Mouse (Mus musculus) MEL (cell line): Measurements from ENCODE around the gene Foxn1. TPM values are rescaled to one million over a fixed set of nuclear protein-coding genes. Genes with fewer than 3 reads are reported as not detected.

Experiments
- DNase-seq: peaks from one replicate; pipeline ENCODE4 v3.0.0; 2011; ENCODE audit warnings: low read depth, low spot score
- H3K27ac ChIP-seq: 2 replicates; pipeline ENCODE4 v1.5.1; 2012; ENCODE audit warnings: low read depth, mild to moderate bottlenecking, control low read depth, low read length, moderate library complexity; ENCODE audit not compliant: control insufficient read depth
- H3K27me3 ChIP-seq, 2 experiments: fragments of 150-350 bp in 1 of 2; sonication (generic) in 1 of 2; 2 replicates each; pipeline ENCODE4 v1.6.1; 2012; ENCODE audit warnings: low read length in 2 of 2, mild to moderate bottlenecking in 2 of 2, improper control_type of control experiment in 1 of 2, moderate library complexity in 1 of 2; ENCODE audit not compliant: insufficient read depth in 2 of 2, control insufficient read depth in 1 of 2
- H3K36me3 ChIP-seq, 2 experiments: 2 replicates each; pipeline ENCODE4 v1.6.1; 2012 to 2014; ENCODE audit warnings: low read length in 2 of 2, improper control_type of control experiment in 1 of 2, inconsistent platforms in 1 of 2, mild to moderate bottlenecking in 1 of 2; ENCODE audit not compliant: insufficient read depth in 2 of 2, control insufficient read depth in 1 of 2
- H3K4me1 ChIP-seq, 2 experiments: fragments of 150-350 bp in 1 of 2; sonication (generic) in 1 of 2; 2 replicates each; pipeline ENCODE4 v1.6.1; 2012; ENCODE audit warnings: low read length in 2 of 2, improper control_type of control experiment in 1 of 2, mild to moderate bottlenecking in 1 of 2; ENCODE audit not compliant: insufficient read depth in 2 of 2, control insufficient read depth in 1 of 2
- H3K4me3 ChIP-seq, 2 experiments: fragments of 150-350 bp in 1 of 2; sonication (generic) in 1 of 2; 2 replicates each; pipeline ENCODE4 v1.5.1; 2012; ENCODE audit warnings: low read depth in 2 of 2, low read length in 2 of 2, mild to moderate bottlenecking in 2 of 2, moderate library complexity in 2 of 2, control low read depth in 1 of 2, improper control_type of control experiment in 1 of 2; ENCODE audit not compliant: control insufficient read depth in 1 of 2, insufficient read depth in 1 of 2
- H3K79me2 ChIP-seq: 2 replicates; pipeline ENCODE4 v1.6.1; 2012; ENCODE audit warnings: mild to moderate bottlenecking, low read length, moderate library complexity; ENCODE audit not compliant: control insufficient read depth, poor library complexity, insufficient read depth
- H3K9ac ChIP-seq: 2 replicates; pipeline ENCODE4 v1.6.1; 2012; ENCODE audit warnings: low read depth, mild to moderate bottlenecking, control low read depth, low read length, moderate library complexity; ENCODE audit not compliant: control insufficient read depth, poor library complexity, severe bottlenecking
- H3K9me3 ChIP-seq: fragments of 150-350 bp; sonication (generic); replicated peaks from 2 replicates; pipeline ENCODE4 v1.6.1; 2012; ENCODE audit warnings: mild to moderate bottlenecking, low read length, improper control_type of control experiment, moderate library complexity; ENCODE audit not compliant: insufficient read depth
- CHD1 ChIP-seq: IDR thresholded peaks from 2 replicates; pipeline ENCODE4 v1.6.1; 2012; ENCODE audit warnings: low read depth, mild to moderate bottlenecking, inconsistent platforms, low read length, improper control_type of control experiment
- CTCF ChIP-seq, 3 experiments: IDR thresholded peaks in 2 of 3; conservative IDR thresholded peaks in 1 of 3; 2 replicates each; pipeline ENCODE4 v1.5.1; 2011 to 2012; ENCODE audit warnings: low read length in 3 of 3, low read depth in 2 of 3, mild to moderate bottlenecking in 2 of 3, improper control_type of control experiment in 1 of 3, inconsistent platforms in 1 of 3, mixed read lengths in 1 of 3, moderate library complexity in 1 of 3; ENCODE audit not compliant: control insufficient read depth in 1 of 3, insufficient read depth in 1 of 3, poor library complexity in 1 of 3, severe bottlenecking in 1 of 3
- EP300 ChIP-seq, 2 experiments: IDR thresholded peaks; 2 replicates each; pipeline ENCODE4 v1.6.1; 2011; ENCODE audit warnings: improper control_type of control experiment in 2 of 2, low read length in 2 of 2, low read depth in 1 of 2, mild to moderate bottlenecking in 1 of 2
- ETS1 ChIP-seq: IDR thresholded peaks from 2 replicates; pipeline ENCODE4 v1.6.1; 2012; ENCODE audit warnings: low read depth, mild to moderate bottlenecking, inconsistent platforms, low read length, improper control_type of control experiment, moderate library complexity
- GATA1 ChIP-seq: IDR thresholded peaks from 2 replicates; pipeline ENCODE4 v1.6.1; 2011; ENCODE audit warnings: low read depth, low read length, improper control_type of control experiment
- KAT2A ChIP-seq: conservative IDR thresholded peaks from 2 replicates; pipeline ENCODE4 v1.6.1; 2012; ENCODE audit warnings: low read depth, low read length, improper control_type of control experiment, inconsistent platforms
- MAX ChIP-seq: IDR thresholded peaks from 2 replicates; pipeline ENCODE4 v1.6.1; 2011; ENCODE audit warnings: low read length, improper control_type of control experiment
- NELFE ChIP-seq: IDR thresholded peaks from 2 replicates; pipeline ENCODE4 v1.6.1; 2011; ENCODE audit warnings: low read depth, low read length, improper control_type of control experiment
- RCOR1 ChIP-seq: IDR thresholded peaks from 2 replicates; pipeline ENCODE4 v1.6.1; 2012; ENCODE audit warnings: low read depth, mild to moderate bottlenecking, inconsistent platforms, low read length, improper control_type of control experiment
- SMC3 ChIP-seq: IDR thresholded peaks from 2 replicates; pipeline ENCODE4 v1.6.1; 2011; ENCODE audit warnings: low read depth, low read length, improper control_type of control experiment
- TCF12 ChIP-seq: IDR thresholded peaks from 2 replicates; pipeline ENCODE4 v1.6.1; 2014; ENCODE audit warnings: low read depth, mild to moderate bottlenecking, inconsistent platforms, low read length, improper control_type of control experiment, moderate library complexity
- USF1 ChIP-seq: IDR thresholded peaks from 2 replicates; pipeline ENCODE4 v1.6.1; 2014; ENCODE audit warnings: low read depth, mild to moderate bottlenecking, inconsistent platforms, low read length, improper control_type of control experiment, moderate library complexity
- USF2 ChIP-seq, 2 experiments: IDR thresholded peaks; 2 replicates each; pipeline ENCODE4 v1.6.1; 2011 to 2012; ENCODE audit warnings: improper control_type of control experiment in 2 of 2, low read length in 2 of 2, borderline replicate concordance in 1 of 2, inconsistent platforms in 1 of 2, low read depth in 1 of 2, mild to moderate bottlenecking in 1 of 2; ENCODE audit not compliant: insufficient read depth in 1 of 2
- ZKSCAN1 ChIP-seq: IDR thresholded peaks from 2 replicates; pipeline ENCODE4 v1.6.1; 2012; ENCODE audit warnings: low read depth, mild to moderate bottlenecking, inconsistent platforms, low read length, improper control_type of control experiment, moderate library complexity
- polyA plus RNA-seq, 2 experiments: library from polyadenylated mRNA; stranded (reverse) in 1 of 2; unstranded in 1 of 2; fragments of >175 nt in 1 of 2; fragments of >200 nt in 1 of 2; gene quantifications; 2 replicates each; pipeline versions ENCODE4 v1.2.1 to v1.2.4; 2012; ENCODE audit warnings: low replicate concordance in 2 of 2, low read depth in 1 of 2; ENCODE audit not compliant: insufficient read length in 2 of 2, insufficient read depth in 1 of 2, missing spikeins in 1 of 2
- total RNA-seq: library from RNA; depleted of rRNA; stranded (reverse); fragments of 300-350 nt; gene quantifications from 2 replicates; pipeline ENCODE4 v1.2.3, GENCODE M21; 2012

The Foxn1 gene
- total and polyA plus RNA-seq, 3 experiments, result not detected

DNA sequence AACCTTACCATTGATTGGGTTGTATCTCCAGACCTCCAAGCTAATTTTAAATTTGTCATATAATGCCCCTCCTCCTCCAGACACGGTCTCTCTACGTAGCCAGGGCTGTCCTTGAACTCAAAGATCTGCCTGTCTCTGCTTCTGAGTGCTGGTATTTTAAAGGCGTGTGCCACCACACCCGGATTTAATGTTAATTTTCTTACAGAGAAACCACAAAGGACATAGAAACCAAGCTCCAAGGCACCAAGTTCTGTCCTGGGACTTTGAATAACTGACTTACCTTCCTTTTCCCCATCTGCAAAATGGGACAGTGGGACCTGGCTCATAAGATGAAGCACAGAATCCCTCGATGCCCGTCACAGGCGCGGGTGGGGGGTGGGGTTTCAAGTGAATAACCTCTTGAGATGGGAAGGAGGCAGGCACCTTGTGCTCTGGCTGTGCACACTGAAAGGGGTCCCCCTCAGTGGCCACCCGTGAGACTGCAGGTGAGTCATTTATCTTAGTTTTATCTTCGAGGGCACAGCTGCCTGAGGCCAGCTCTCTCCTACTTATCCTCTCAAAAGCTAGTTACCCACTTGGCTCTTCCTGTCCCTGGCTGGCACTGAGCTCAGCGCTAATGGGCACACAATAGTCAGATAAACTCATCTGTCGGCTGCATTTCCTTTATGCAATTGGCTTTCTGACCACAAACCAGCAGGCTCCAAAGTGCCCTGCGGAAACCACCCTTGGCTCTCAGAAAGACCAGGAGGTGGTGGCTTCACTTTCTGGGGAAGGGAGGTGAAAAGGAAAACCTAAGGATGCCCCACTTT lies 35.0 kb upstream of the Foxn1 start:
- Histone ChIP-seq H3K9me3 (no peaks in the 10 kb centered on the region), H3K9ac (no peak overlapping the region), H3K27ac (no peak overlapping the region), H3K79me2 (no peaks in the 10 kb centered on the region), H3K4me1 (peaks cover 0 to 11% of the 10 kb centered on the region in 2 experiments; a peak in 2 of 4 replicates), H3K4me3 (no peak overlapping the region), H3K36me3 (peaks cover 0 to 9% of the 10 kb centered on the region in 2 experiments; a peak in 2 of 4 replicates), H3K27me3 (peaks cover 6 to 9% of the 10 kb centered on the region in 2 experiments; a peak in 3 of 4 replicates)
- no peak for DNase-seq
- TF ChIP-seq GATA1, result 0 out of 2 replicates have a peak, but pooled peaks have one; percentile 3
- TF ChIP-seq CTCF (IDR thresholded peaks at IDR 0.05 in 2 of 3, conservative IDR thresholded peaks at IDR 0.05 in 1 of 3; ENCODE audit: control insufficient read depth in 1 of 3, insufficient read depth in 1 of 3, low read depth in 2 of 3, low read length in 3 of 3, poor library complexity in 1 of 3, severe bottlenecking in 1 of 3), result no peak

DNA sequence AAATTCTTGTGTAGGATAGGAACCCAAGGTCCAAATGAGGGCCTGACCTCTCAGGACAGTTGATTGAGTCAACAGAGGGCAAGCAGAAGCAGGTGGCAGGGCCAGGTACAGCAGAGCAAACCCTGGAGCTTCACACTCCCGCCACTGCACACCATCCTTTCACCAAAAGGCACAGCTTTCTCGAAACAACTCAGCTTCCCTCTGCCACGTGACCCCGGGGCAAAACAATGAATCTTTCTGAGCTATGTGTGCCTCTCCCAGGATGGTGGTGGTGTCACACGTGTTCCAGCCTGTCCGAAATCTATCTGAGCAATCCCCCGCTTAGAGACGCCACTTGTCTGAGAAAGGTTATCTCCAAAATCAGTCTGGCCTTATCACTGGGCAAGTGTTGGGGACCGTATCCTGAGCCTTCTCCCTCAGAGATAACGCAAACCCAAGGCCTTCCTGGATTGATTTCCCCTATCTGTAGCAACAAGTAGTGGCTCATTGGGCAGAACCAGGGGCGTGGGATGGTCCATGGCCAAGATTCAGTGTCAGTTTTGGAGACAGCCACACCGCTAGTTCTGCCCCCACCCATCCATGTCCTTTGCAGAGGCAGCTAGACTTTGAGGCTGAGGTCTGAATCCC lies 34.0 kb upstream of the Foxn1 start:
- Histone ChIP-seq H3K9me3 (no peaks in the 10 kb centered on the region), H3K4me1 (peaks cover 0 to 11% of the 10 kb centered on the region in 2 experiments; a peak in 2 of 4 replicates), H3K9ac (no peak overlapping the region), H3K36me3 (peaks cover 0 to 9% of the 10 kb centered on the region in 2 experiments; a peak in 2 of 4 replicates), H3K27me3 (peaks cover 8 to 12% of the 10 kb centered on the region in 2 experiments), H3K79me2 (no peaks in the 10 kb centered on the region), H3K27ac (no peak overlapping the region), H3K4me3 (no peak overlapping the region)
- DNase-seq, result peak; percentile 22
- TF ChIP-seq KAT2A, result no peak
- peak; percentile 60 for TF ChIP-seq MAX
- TF ChIP-seq ETS1, result no peak
- TF ChIP-seq RCOR1, result 0 out of 2 replicates have a peak, but pooled peaks have one; percentile 41
- no peak for TF ChIP-seq EP300 (IDR thresholded peaks at IDR 0.05; ENCODE audit: low read depth in 1 of 2, low read length in 2 of 2)
- no peak for TF ChIP-seq NELFE
- TF ChIP-seq TCF12, result peak; percentile 55
- TF ChIP-seq USF2 (IDR thresholded peaks at IDR 0.05; ENCODE audit: borderline replicate concordance in 1 of 2, insufficient read depth in 1 of 2, low read depth in 1 of 2, low read length in 2 of 2), result peak in 1 of 2 experiments; percentile 36; a peak in 1 of 4 replicates
- TF ChIP-seq USF1, result peak; percentile 86
- TF ChIP-seq ZKSCAN1, result no peak
- TF ChIP-seq GATA1, result peak; percentile 80
- no peak for TF ChIP-seq SMC3
- no peak for TF ChIP-seq CHD1
